Mouse (Mus musculus) midbrain, postnatal 0 days (tissue): ENCODE measurements around the gene Fam32a. TPM values are rescaled to one million over a fixed set of nuclear protein-coding genes. Genes with fewer than 3 reads are reported as not detected.
A peak's percentile ranks its signal among the peaks of the same experiment; 100 is the strongest.

Experiments used
- ATAC-seq: fragments of 200-750 bp; cut with Nextera tagmentation; 2 replicates; pipeline ENCODE4 v1.8.0; 2017; ENCODE audit warnings: moderate number of reproducible peaks, mild to moderate bottlenecking, moderate TSS enrichment, moderate library complexity; ENCODE audit not compliant: low FRiP score
- DNase-seq: peaks from one replicate; pipeline ENCODE4 v3.0.0-alpha.2; 2015; ENCODE audit warnings: low spot score
- H3K27ac ChIP-seq: fragments of 300-500 bp; sonication (generic); 2 replicates; pipeline ENCODE4 v1.5.1; 2014; ENCODE audit warnings: low read depth, mild to moderate bottlenecking, low read length, mixed read lengths
- H3K27me3 ChIP-seq: fragments of 300-500 bp; sonication (generic); 2 replicates; pipeline ENCODE4 v1.6.1; 2014; ENCODE audit warnings: low read length, control low read depth, mixed read lengths; ENCODE audit not compliant: insufficient read depth
- H3K36me3 ChIP-seq: fragments of 300-500 bp; sonication (generic); 2 replicates; pipeline ENCODE4 v1.6.1; 2014; ENCODE audit warnings: low read length, control low read depth, mixed read lengths; ENCODE audit not compliant: insufficient read depth
- H3K4me1 ChIP-seq: fragments of 300-500 bp; sonication (generic); 2 replicates; pipeline ENCODE4 v1.6.1; 2014; ENCODE audit warnings: mild to moderate bottlenecking, control low read depth, antibody characterized with exemption, low read length, mixed read lengths; ENCODE audit not compliant: insufficient read depth
- H3K4me2 ChIP-seq: fragments of 300-500 bp; sonication (generic); 2 replicates; pipeline ENCODE4 v1.6.1; 2014; ENCODE audit warnings: low read depth, mild to moderate bottlenecking, low read length, mixed read lengths; ENCODE audit not compliant: poor library complexity, severe bottlenecking
- H3K4me3 ChIP-seq: fragments of 300-500 bp; sonication (generic); 2 replicates; pipeline ENCODE4 v1.5.1; 2014; ENCODE audit warnings: low read depth, mild to moderate bottlenecking, low read length, moderate library complexity
- H3K9ac ChIP-seq: fragments of 300-500 bp; sonication (generic); replicated peaks from 2 replicates; pipeline ENCODE4 v1.6.1; 2014; ENCODE audit warnings: mild to moderate bottlenecking, low read length, moderate library complexity, mixed read lengths; ENCODE audit not compliant: poor library complexity, severe bottlenecking
- H3K9me3 ChIP-seq: fragments of 300-500 bp; sonication (generic); 2 replicates; pipeline ENCODE4 v1.6.1; 2016; ENCODE audit warnings: low read length, control low read depth
- CTCF ChIP-seq: IDR thresholded peaks from 2 replicates; pipeline ENCODE4 v1.5.1; 2016; ENCODE audit warnings: antibody characterized with exemption, mild to moderate bottlenecking
- WGBS: fragments of 180-500 bp; shearing (Covaris S2); extraction: QIAGEN DNeasy Blood & Tissue Kit; methylation state at CpG from one replicate; pipeline ENCODE4 v1.1.7; 2014; 5-methylcytosine and 5-hydroxymethylcytosine counted together
- polyA plus RNA-seq: library from polyadenylated mRNA; unstranded; fragments of >200 nt; fragmentation: Nextera tagmentation; extraction: Ambion mirVana; gene quantifications from 2 replicates; pipeline ENCODE4 v1.2.1, GENCODE M21; 2015
- total RNA-seq: library from RNA; depleted of rRNA; stranded (reverse); fragments of >200 nt; gene quantifications from 2 replicates; pipeline ENCODE4 v1.2.3, GENCODE M21; 2014

The Fam32a gene
- total and polyA plus RNA-seq, 2 experiments from 2014 or later = 92.5 to 113 TPM

- Histone ChIP-seq H3K27ac (no peak overlapping the region), H3K27me3 (no peaks in the 10 kb centered on the region), H3K36me3 (peaks cover 15% of the 10 kb centered on the region; the same call in 1 of the 2 replicates), H3K4me2 (no peak overlapping the region), H3K9ac (no peak overlapping the region), H3K4me1 (peaks cover 13% of the 10 kb centered on the region; the same call in 1 of the 2 replicates), H3K9me3 (no peaks in the 10 kb centered on the region), H3K4me3 (no peak overlapping the region)
- ATAC-seq (no peak), DNase-seq (no peak)
- TF ChIP-seq CTCF = no peak
- WGBS = 94% methylated on average over 2 of the region's 2 CpGs
Measured at GRCm38 (mm10) chr8:72244610-72245009, 25.1 kb downstream of the Fam32a start.

GRCm38 (mm10) chr8:72257171-72257901 lies 37.8 kb downstream of the Fam32a start:
- Histone ChIP-seq H3K27ac (no peak overlapping the region), H3K36me3 (peaks cover 29% of the 10 kb centered on the region), H3K27me3 (no peaks in the 10 kb centered on the region), H3K4me3 (no peak overlapping the region), H3K9ac (no peak overlapping the region), H3K4me2 (no peak overlapping the region), H3K4me1 (no peaks in the 10 kb centered on the region), H3K9me3 (no peaks in the 10 kb centered on the region)
- ATAC-seq (peak; percentile 18), DNase-seq (peak; percentile 58)
- WGBS = 52% methylated on average over 7 of the region's 7 CpGs
- peak; percentile 78 for TF ChIP-seq CTCF

GRCm38 (mm10) chr8:72257902-72258238 lies 38.3 kb downstream of the Fam32a start:
- no peak overlapping the region for H3K4me3 ChIP-seq
- peaks cover 24% of the 10 kb centered on the region for H3K36me3 ChIP-seq
- H3K27me3 ChIP-seq = no peaks in the 10 kb centered on the region
- no peaks in the 10 kb centered on the region for H3K4me1 ChIP-seq
- no peak overlapping the region for H3K9ac ChIP-seq
- H3K4me2 ChIP-seq = no peak overlapping the region
- H3K9me3 ChIP-seq = no peaks in the 10 kb centered on the region
- no peak for ATAC-seq
- H3K27ac ChIP-seq = no peak overlapping the region
- WGBS = 96% methylated on average over 1 of the region's 1 CpGs
- TF ChIP-seq CTCF = no peak
- no peak for DNase-seq

- 69% methylated on average over 2 of the region's 2 CpGs for WGBS
- no peak overlapping the region for H3K9ac ChIP-seq
- no peak overlapping the region for H3K4me3 ChIP-seq
- H3K9me3 ChIP-seq = no peaks in the 10 kb centered on the region
- TF ChIP-seq CTCF = no peak
- DNase-seq = no peak
- H3K27ac ChIP-seq = no peak overlapping the region
- no peak for ATAC-seq
- no peaks in the 10 kb centered on the region for H3K4me1 ChIP-seq
- H3K27me3 ChIP-seq = no peaks in the 10 kb centered on the region
- peaks cover 12% of the 10 kb centered on the region; the same call in 1 of the 2 replicates for H3K36me3 ChIP-seq
- H3K4me2 ChIP-seq = no peak overlapping the region
Measured at GRCm38 (mm10) chr8:72259862-72260261, 40.3 kb downstream of the Fam32a start.

- ATAC-seq = 0 out of 2 replicates have a peak, but pooled peaks have one; percentile 1
- 51% methylated on average over 4 of the region's 4 CpGs for WGBS
- TF ChIP-seq CTCF = no peak
Measured at GRCm38 (mm10) chr8:72260585-72260984, 41.1 kb downstream of the Fam32a start.

GRCm38 (mm10) chr8:72261019-72261418 lies 41.5 kb downstream of the Fam32a start:
- ATAC-seq = peak; percentile 77
- no peak overlapping the region for H3K9ac ChIP-seq
- peak; percentile 81 for DNase-seq
- H3K4me3 ChIP-seq = no peak overlapping the region
- no peak overlapping the region for H3K27ac ChIP-seq
- TF ChIP-seq CTCF = peak; percentile 93
- WGBS = 22% methylated on average over 2 of the region's 2 CpGs
- H3K4me2 ChIP-seq = no peak overlapping the region
- no peaks in the 10 kb centered on the region for H3K4me1 ChIP-seq
- 0 out of 2 replicates have a peak, but pooled peaks cover under 1% of the 10 kb centered on the region for H3K36me3 ChIP-seq
- H3K9me3 ChIP-seq = no peaks in the 10 kb centered on the region
- H3K27me3 ChIP-seq = no peaks in the 10 kb centered on the region

More at GRCm38 (mm10) chr8:72260585-72260984, 41.1 kb downstream of the Fam32a start:
- H3K36me3 ChIP-seq = 0 out of 2 replicates have a peak, but pooled peaks cover 5% of the 10 kb centered on the region
- H3K4me2 ChIP-seq = no peak overlapping the region
- H3K9ac ChIP-seq = no peak overlapping the region
- H3K4me3 ChIP-seq = no peak overlapping the region
- H3K9me3 ChIP-seq = no peaks in the 10 kb centered on the region
- DNase-seq = no peak
- no peaks in the 10 kb centered on the region for H3K27me3 ChIP-seq
- H3K27ac ChIP-seq = no peak overlapping the region
- H3K4me1 ChIP-seq = no peaks in the 10 kb centered on the region
